Mouse (Mus musculus): Measurements from ENCODE around the gene Col4a3.

- TF ChIP-seq CTCF (IDR thresholded peaks at IDR 0.05; ENCODE audit: low read depth, low read length) (no peak), EP300 (IDR thresholded peaks at IDR 0.05; ENCODE audit: insufficient read depth, low read depth, low read length) (no peak)
Measured at GRCm38 (mm10) chr1:82540056-82540455, 46.7 kb upstream of the Col4a3 start.
